Mouse (Mus musculus): ENCODE measurements around the gene Smg9. TPM values are rescaled to one million over a fixed set of nuclear protein-coding genes. Genes with fewer than 3 reads are reported as not detected.

The Smg9 gene
- polyA plus RNA-seq, 1 experiment = 55.7 TPM

DNA sequence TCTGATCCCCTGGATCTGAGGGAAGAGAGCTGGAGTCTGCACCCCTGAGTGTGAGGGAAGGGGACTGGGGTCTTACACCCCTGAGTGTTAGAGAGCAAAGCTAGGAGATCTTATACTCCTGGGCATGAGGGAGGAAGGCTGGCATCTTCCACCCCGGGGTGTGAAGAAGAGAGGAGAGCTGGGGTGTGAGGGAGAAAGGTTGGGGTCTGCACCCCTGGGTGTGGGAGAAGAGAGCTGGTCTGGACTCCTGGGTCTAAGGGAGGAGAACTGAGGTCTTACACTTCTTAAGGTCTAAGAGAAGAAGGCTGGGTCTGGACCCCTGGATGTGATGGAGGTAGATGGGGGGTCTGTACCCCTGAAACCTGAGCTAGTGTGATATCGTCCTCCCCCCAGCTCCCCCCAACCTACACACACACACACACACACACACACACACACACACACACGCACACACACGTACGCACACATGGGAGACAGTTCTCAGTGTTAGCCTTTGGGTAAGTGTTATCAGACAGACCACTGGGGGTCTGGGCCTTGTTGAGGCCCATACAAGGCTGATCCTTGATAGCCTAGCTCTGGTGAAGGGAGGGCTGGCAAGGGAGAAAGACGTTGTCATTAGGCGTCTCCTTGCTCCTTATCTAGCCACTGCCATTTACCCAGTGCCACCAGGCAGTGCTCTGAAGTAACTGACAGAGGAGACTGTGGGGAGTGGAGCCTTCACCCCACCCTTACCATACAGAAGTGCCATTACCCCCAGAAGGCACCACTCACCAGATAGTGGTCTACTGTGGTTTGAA, 28.2 kb upstream of the Smg9 start:
- WGBS = 18% methylated on average over 7 of the region's 7 CpGs
- Histone ChIP-seq H3K27me3 (ENCODE audit: control insufficient read depth, insufficient read depth, low read length) (no peaks in the 10 kb centered on the region), H3K27ac (ENCODE audit: insufficient read depth, low read length) (peak overlapping the region; percentile 93), H3K4me1 (ENCODE audit: control insufficient read depth, insufficient read depth, insufficient read length) (peaks cover 30% of the 10 kb centered on the region; the same call in 1 of the 2 replicates), H3K36me3 (ENCODE audit: control insufficient read depth, insufficient read depth, low read length) (no peaks in the 10 kb centered on the region), H3K4me3 (ENCODE audit: extremely low read depth, insufficient read depth, insufficient read length) (peak overlapping the region; percentile 59)
- TF ChIP-seq POLR2A (IDR thresholded peaks at IDR 0.05; ENCODE audit: low read depth, low read length) (no peak), CTCF (IDR thresholded peaks at IDR 0.05; ENCODE audit: extremely low read depth, insufficient read depth, insufficient read length, insufficient replicate concordance) (no peak)
- no peak for DNase-seq (ENCODE audit: low read depth in 1 of 2, low spot score in 2 of 2)

DNA sequence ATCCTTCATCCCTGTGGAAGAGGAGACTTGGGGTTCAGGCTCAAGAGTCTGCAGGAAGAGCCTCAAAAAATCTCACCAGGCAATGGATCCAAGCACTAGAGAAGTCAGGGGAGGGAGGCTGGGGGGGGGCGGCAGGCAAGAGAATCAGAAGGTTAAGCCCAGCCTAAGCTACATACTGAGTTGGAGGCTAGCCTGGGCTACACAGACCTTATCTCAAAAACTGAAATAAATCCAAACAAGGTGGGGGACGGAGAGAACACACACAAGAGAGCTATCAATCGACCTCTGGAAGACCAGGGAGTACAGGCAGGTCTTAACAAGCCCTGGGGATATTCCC, 27.6 kb upstream of the Smg9 start:
- TF ChIP-seq POLR2A (IDR thresholded peaks at IDR 0.05; ENCODE audit: low read depth, low read length) (no peak), CTCF (IDR thresholded peaks at IDR 0.05; ENCODE audit: extremely low read depth, insufficient read depth, insufficient read length, insufficient replicate concordance) (no peak)
- H3K27me3 ChIP-seq (ENCODE audit: control insufficient read depth, insufficient read depth, low read length) = no peaks in the 10 kb centered on the region
- peaks cover 32% of the 10 kb centered on the region; the same call in 1 of the 2 replicates for H3K4me1 ChIP-seq (ENCODE audit: control insufficient read depth, insufficient read depth, insufficient read length)
- H3K27ac ChIP-seq (ENCODE audit: insufficient read depth, low read length) = peak overlapping the region; percentile 93
- no peak for DNase-seq (ENCODE audit: low read depth in 1 of 2, low spot score in 2 of 2)
- H3K36me3 ChIP-seq (ENCODE audit: control insufficient read depth, insufficient read depth, low read length) = no peaks in the 10 kb centered on the region
- 27% methylated on average over 3 of the region's 3 CpGs for WGBS
- peak overlapping the region; percentile 59 for H3K4me3 ChIP-seq (ENCODE audit: extremely low read depth, insufficient read depth, insufficient read length)

GRCm38 (mm10) chr7:24372300-24372699, 27.1 kb upstream of the Smg9 start:
- no peak for DNase-seq (ENCODE audit: low read depth in 1 of 2, low spot score in 2 of 2)
- Histone ChIP-seq H3K4me3 (ENCODE audit: extremely low read depth, insufficient read depth, insufficient read length) (peak overlapping the region; percentile 59; the same call in 1 of the 2 replicates), H3K36me3 (ENCODE audit: control insufficient read depth, insufficient read depth, low read length) (peaks cover 2% of the 10 kb centered on the region; the same call in 1 of the 2 replicates), H3K27me3 (ENCODE audit: control insufficient read depth, insufficient read depth, low read length) (no peaks in the 10 kb centered on the region), H3K4me1 (ENCODE audit: control insufficient read depth, insufficient read depth, insufficient read length) (peaks cover 37% of the 10 kb centered on the region), H3K27ac (ENCODE audit: insufficient read depth, low read length) (peak overlapping the region; percentile 93)
- no peak for TF ChIP-seq CTCF (IDR thresholded peaks at IDR 0.05; ENCODE audit: extremely low read depth, insufficient read depth, insufficient read length, insufficient replicate concordance)
- TF ChIP-seq POLR2A (IDR thresholded peaks at IDR 0.05; ENCODE audit: low read depth, low read length) = no peak
- WGBS = 7% methylated on average over 11 of the region's 11 CpGs

DNA sequence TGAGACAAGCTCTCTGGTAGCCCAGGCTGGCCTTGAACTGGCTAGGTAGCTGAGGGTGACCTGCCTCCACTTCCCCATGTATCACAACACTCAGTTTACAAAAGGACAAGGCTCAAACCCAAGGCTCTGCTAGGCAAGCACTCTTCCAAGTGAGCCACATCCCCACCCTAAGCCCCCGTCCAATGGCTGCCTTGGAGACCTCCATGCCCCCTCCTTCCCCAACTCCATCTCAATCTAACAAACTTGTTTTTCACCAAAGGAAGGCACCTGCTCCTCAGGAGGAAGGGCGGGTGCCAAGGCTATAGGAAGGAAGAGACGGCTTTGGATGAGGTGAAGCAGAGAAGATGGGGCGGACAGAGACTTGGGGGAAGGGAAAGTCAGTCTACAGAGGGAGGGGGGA, 26.6 kb upstream of the Smg9 start:
- H3K27me3 ChIP-seq (ENCODE audit: control insufficient read depth, insufficient read depth, low read length) = no peaks in the 10 kb centered on the region
- DNase-seq (ENCODE audit: low read depth in 1 of 2, low spot score in 2 of 2) = no peak
- peaks cover 2% of the 10 kb centered on the region; the same call in 1 of the 2 replicates for H3K36me3 ChIP-seq (ENCODE audit: control insufficient read depth, insufficient read depth, low read length)
- peaks cover 39% of the 10 kb centered on the region for H3K4me1 ChIP-seq (ENCODE audit: control insufficient read depth, insufficient read depth, insufficient read length)
- peak overlapping the region; percentile 93 for H3K27ac ChIP-seq (ENCODE audit: insufficient read depth, low read length)
- TF ChIP-seq CTCF (IDR thresholded peaks at IDR 0.05; ENCODE audit: extremely low read depth, insufficient read depth, insufficient read length, insufficient replicate concordance) (no peak), POLR2A (IDR thresholded peaks at IDR 0.05; ENCODE audit: low read depth, low read length) (no peak)
- H3K4me3 ChIP-seq (ENCODE audit: extremely low read depth, insufficient read depth, insufficient read length) = peak overlapping the region; percentile 59; the same call in 1 of the 2 replicates
- WGBS = 10% methylated on average over 4 of the region's 4 CpGs

- WGBS = 7% methylated on average over 18 of the region's 20 CpGs
These were observed 25.7 kb upstream of the Smg9 start for GRCm38 (mm10) chr7:24373538-24374379.

GRCm38 (mm10) chr7:24376456-24376855, 23.0 kb upstream of the Smg9 start:
- TF ChIP-seq POLR2A (IDR thresholded peaks at IDR 0.05; ENCODE audit: low read depth, low read length) (no peak), CTCF (IDR thresholded peaks at IDR 0.05; ENCODE audit: extremely low read depth, insufficient read depth, insufficient read length, insufficient replicate concordance) (no peak)
- WGBS = 81% methylated on average over 8 of the region's 8 CpGs
- Histone ChIP-seq H3K4me1 (ENCODE audit: control insufficient read depth, insufficient read depth, insufficient read length) (peaks cover 39% of the 10 kb centered on the region), H3K4me3 (ENCODE audit: extremely low read depth, insufficient read depth, insufficient read length) (no peak overlapping the region), H3K27me3 (ENCODE audit: control insufficient read depth, insufficient read depth, low read length) (no peaks in the 10 kb centered on the region), H3K36me3 (ENCODE audit: control insufficient read depth, insufficient read depth, low read length) (peaks cover 4% of the 10 kb centered on the region), H3K27ac (ENCODE audit: insufficient read depth, low read length) (peak overlapping the region; percentile 77; the same call in 1 of the 2 replicates)
- no peak for DNase-seq (ENCODE audit: low read depth in 1 of 2, low spot score in 2 of 2)

More at GRCm38 (mm10) chr7:24373538-24374379, 25.7 kb upstream of the Smg9 start:
- Histone ChIP-seq H3K36me3 (ENCODE audit: control insufficient read depth, insufficient read depth, low read length) (peaks cover 2% of the 10 kb centered on the region; the same call in 1 of the 2 replicates), H3K4me1 (ENCODE audit: control insufficient read depth, insufficient read depth, insufficient read length) (peaks cover 39% of the 10 kb centered on the region), H3K27me3 (ENCODE audit: control insufficient read depth, insufficient read depth, low read length) (no peaks in the 10 kb centered on the region), H3K4me3 (ENCODE audit: extremely low read depth, insufficient read depth, insufficient read length) (peak overlapping the region; percentile 28), H3K27ac (ENCODE audit: insufficient read depth, low read length) (peak overlapping the region; percentile 93)
- DNase-seq (ENCODE audit: low read depth in 1 of 2, low spot score in 2 of 2) = peak; percentile 42 to 73
- TF ChIP-seq CTCF (IDR thresholded peaks at IDR 0.05; ENCODE audit: extremely low read depth, insufficient read depth, insufficient read length, insufficient replicate concordance) (no peak), POLR2A (IDR thresholded peaks at IDR 0.05; ENCODE audit: low read depth, low read length) (no peak)

Measured in spleen, adult 2 months (tissue).